Mouse (Mus musculus) myocyte (in vitro differentiated cells): Measurements from ENCODE around the gene Zfp652. TPM values are rescaled to one million over a fixed set of nuclear protein-coding genes. Genes with fewer than 3 reads are reported as not detected.

Experiments used
- H3K27me3 ChIP-seq: one replicate; pipeline ENCODE4 v1.6.1; 2011; ENCODE audit not compliant: control insufficient read depth, insufficient read depth, insufficient read length
- H3K36me3 ChIP-seq: one replicate; pipeline ENCODE4 v1.6.1; 2011; ENCODE audit not compliant: control insufficient read depth, insufficient read depth
- H3K4me2 ChIP-seq: one replicate; pipeline ENCODE4 v1.6.1; 2011; ENCODE audit warnings: low read depth, control low read depth
- H3K4me3 ChIP-seq: one replicate; pipeline ENCODE4 v1.5.1; 2011; ENCODE audit warnings: mild to moderate bottlenecking, control low read depth, moderate library complexity
- H3K79me2 ChIP-seq: one replicate; pipeline ENCODE4 v1.6.1; 2011; ENCODE audit not compliant: control insufficient read depth, insufficient read depth
- H3ac ChIP-seq: one replicate; pipeline ENCODE4 v1.6.1; 2011; ENCODE audit not compliant: control insufficient read depth, insufficient read length
- CEBPB ChIP-seq: IDR thresholded peaks from 2 replicates; pipeline ENCODE4 v1.6.1; 2011; ENCODE audit warnings: mild to moderate bottlenecking, moderate library complexity; ENCODE audit not compliant: poor library complexity, insufficient read depth, severe bottlenecking
- E2F4 ChIP-seq: IDR thresholded peaks from one replicate; pipeline ENCODE4 v1.6.1; 2011; ENCODE audit warnings: mild to moderate bottlenecking, control low read depth, moderate library complexity; ENCODE audit not compliant: insufficient read depth
- MAX ChIP-seq: IDR thresholded peaks from one replicate; pipeline ENCODE4 v1.6.1; 2011; ENCODE audit warnings: low read depth, mild to moderate bottlenecking, control low read depth
- MYOD1 ChIP-seq, 3 experiments: IDR thresholded peaks; one replicate each; pipeline ENCODE4 v1.6.1; 2011; ENCODE audit warnings: control low read depth in 2 of 3, low read depth in 2 of 3, mild to moderate bottlenecking in 2 of 3, moderate library complexity in 1 of 3; ENCODE audit not compliant: insufficient read length in 2 of 3, control insufficient read depth in 1 of 3
- MYOG ChIP-seq, 3 experiments: IDR thresholded peaks; one replicate each; pipeline ENCODE4 v1.6.1; 2011; ENCODE audit warnings: control low read depth in 2 of 3, low read depth in 2 of 3, mild to moderate bottlenecking in 2 of 3; ENCODE audit not compliant: insufficient read length in 2 of 3, control insufficient read depth in 1 of 3, insufficient read depth in 1 of 3
- POLR2A ChIP-seq: IDR thresholded peaks from one replicate; pipeline ENCODE4 v1.6.1; 2011; ENCODE audit warnings: low read depth, mild to moderate bottlenecking, control low read depth, moderate library complexity; ENCODE audit not compliant: insufficient read length
- POLR2AphosphoS2 ChIP-seq: IDR thresholded peaks from one replicate; pipeline ENCODE4 v1.6.1; 2011; ENCODE audit warnings: low read depth, control low read depth; ENCODE audit not compliant: insufficient read length
- REST ChIP-seq: IDR thresholded peaks from one replicate; pipeline ENCODE4 v1.6.1; 2011; ENCODE audit warnings: mild to moderate bottlenecking, control low read depth, moderate library complexity; ENCODE audit not compliant: insufficient read depth, insufficient read length
- SRF ChIP-seq: IDR thresholded peaks from one replicate; pipeline ENCODE4 v1.6.1; 2011; ENCODE audit warnings: low read depth; ENCODE audit not compliant: control insufficient read depth, insufficient read length
- TCF12 ChIP-seq: IDR thresholded peaks from one replicate; pipeline ENCODE4 v1.6.1; 2011; ENCODE audit warnings: mild to moderate bottlenecking, control low read depth; ENCODE audit not compliant: poor library complexity, insufficient read depth, severe bottlenecking
- TCF3 ChIP-seq: IDR thresholded peaks from one replicate; pipeline ENCODE4 v1.6.1; 2011; ENCODE audit warnings: low read depth, control low read depth; ENCODE audit not compliant: insufficient read length
- USF1 ChIP-seq: IDR thresholded peaks from one replicate; pipeline ENCODE4 v1.6.1; 2011; ENCODE audit warnings: low read depth, mild to moderate bottlenecking, control low read depth, moderate library complexity
- polyA plus RNA-seq: library from polyadenylated mRNA; unstranded; fragments of >200 nt; fragmentation: generic; extraction: Trizol; gene quantifications from one replicate; pipeline ENCODE4 v1.2.1, GENCODE M21; 2012; ENCODE audit warnings: missing spikeins

Gene Zfp652
- polyA plus RNA-seq, 1 experiment = 6.4 TPM

GRCm38 (mm10) chr11:95822437-95822836 lies 110.0 kb downstream of the Zfp652 start:
- Histone ChIP-seq H3ac (no peak overlapping the region), H3K4me2 (no peak overlapping the region), H3K27me3 (no peaks in the 10 kb centered on the region), H3K36me3 (no peaks in the 10 kb centered on the region), H3K79me2 (no peaks in the 10 kb centered on the region), H3K4me3 (no peak overlapping the region)
- no peak for TF ChIP-seq USF1
- no peak for TF ChIP-seq TCF12
- TF ChIP-seq POLR2A = no peak
- TF ChIP-seq MAX = no peak
- no peak for TF ChIP-seq E2F4
- TF ChIP-seq SRF = no peak
- no peak for TF ChIP-seq CEBPB
- TF ChIP-seq MYOG (IDR thresholded peaks at IDR 0.05; ENCODE audit: control insufficient read depth in 1 of 3, insufficient read depth in 1 of 3, insufficient read length in 2 of 3, low read depth in 2 of 3) = no peak
- TF ChIP-seq POLR2AphosphoS2 = no peak
- no peak for TF ChIP-seq TCF3

GRCm38 (mm10) chr11:95824071-95824876 lies 111.8 kb downstream of the Zfp652 start, which contains the start of gene Phospho1:
Gene Phospho1 (plus strand): TSS chr11:95824499.
- Histone ChIP-seq H3ac (peak within 1 kb of the TSS; percentile 36), H3K4me3 (peak within 1 kb of the TSS; percentile 86), H3K27me3 (no peaks in the 10 kb centered on the region), H3K4me2 (peak within 1 kb of the TSS; percentile 97), H3K36me3 (no peaks in the 10 kb centered on the region), H3K79me2 (no peaks in the 10 kb centered on the region)
- no peak for TF ChIP-seq E2F4
- no peak for TF ChIP-seq MAX
- TF ChIP-seq MYOD1 (IDR thresholded peaks at IDR 0.05; ENCODE audit: control insufficient read depth in 1 of 3, insufficient read length in 2 of 3, low read depth in 2 of 3) = peak in 1 of 3 experiments; percentile 64
- TF ChIP-seq CEBPB = no peak
- no peak for TF ChIP-seq SRF
- TF ChIP-seq TCF3 = peak; percentile 50
- no peak for TF ChIP-seq USF1
- TF ChIP-seq MYOG (IDR thresholded peaks at IDR 0.05; ENCODE audit: control insufficient read depth in 1 of 3, insufficient read depth in 1 of 3, insufficient read length in 2 of 3, low read depth in 2 of 3) = peak in 1 of 3 experiments; percentile 64
- TF ChIP-seq REST = no peak
- peak; percentile 96 for TF ChIP-seq POLR2AphosphoS2
- TF ChIP-seq TCF12 = no peak
- peak; percentile 95 for TF ChIP-seq POLR2A

GRCm38 (mm10) chr11:95824877-95825243 lies 112.4 kb downstream of the Zfp652 start:
- Histone ChIP-seq H3K4me2 (peak overlapping the region; percentile 90), H3K4me3 (peak overlapping the region; percentile 86), H3K36me3 (no peaks in the 10 kb centered on the region), H3ac (peak overlapping the region; percentile 36), H3K79me2 (no peaks in the 10 kb centered on the region), H3K27me3 (no peaks in the 10 kb centered on the region)
- TF ChIP-seq E2F4 = no peak
- no peak for TF ChIP-seq MAX
- no peak for TF ChIP-seq SRF
- TF ChIP-seq MYOD1 (IDR thresholded peaks at IDR 0.05; ENCODE audit: control insufficient read depth in 1 of 3, insufficient read length in 2 of 3, low read depth in 2 of 3) = peak in 2 of 3 experiments; percentile 18 to 65
- TF ChIP-seq CEBPB = no peak
- no peak for TF ChIP-seq USF1
- no peak for TF ChIP-seq POLR2AphosphoS2
- no peak for TF ChIP-seq TCF12
- no peak for TF ChIP-seq POLR2A
- TF ChIP-seq REST = no peak
- TF ChIP-seq MYOG (IDR thresholded peaks at IDR 0.05; ENCODE audit: control insufficient read depth in 1 of 3, insufficient read depth in 1 of 3, insufficient read length in 2 of 3, low read depth in 2 of 3) = peak in 2 of 3 experiments; percentile 50
- TF ChIP-seq TCF3 = no peak

GRCm38 (mm10) chr11:95825625-95826024 lies 113.2 kb downstream of the Zfp652 start:
- Histone ChIP-seq H3K36me3 (no peaks in the 10 kb centered on the region), H3K4me2 (peak overlapping the region; percentile 90), H3K79me2 (no peaks in the 10 kb centered on the region), H3ac (no peak overlapping the region), H3K27me3 (no peaks in the 10 kb centered on the region), H3K4me3 (peak overlapping the region; percentile 86)
- no peak for TF ChIP-seq CEBPB
- no peak for TF ChIP-seq MYOG (IDR thresholded peaks at IDR 0.05; ENCODE audit: control insufficient read depth in 1 of 3, insufficient read depth in 1 of 3, insufficient read length in 2 of 3, low read depth in 2 of 3)
- TF ChIP-seq POLR2A = no peak
- TF ChIP-seq TCF3 = no peak
- no peak for TF ChIP-seq REST
- no peak for TF ChIP-seq USF1
- no peak for TF ChIP-seq POLR2AphosphoS2
- TF ChIP-seq TCF12 = no peak
- no peak for TF ChIP-seq SRF
